Mouse (Mus musculus): ENCODE results near the gene Lama2. TPM values are rescaled to one million over a fixed set of nuclear protein-coding genes. Genes with fewer than 3 reads are reported as not detected.
"Not testable (repeated sequence)": the region's sequence is repeated elsewhere in the genome, so short reads cannot be mapped to it uniquely, and the experiment has no call there.

Gene Lama2
- total RNA-seq, 2 experiments from 2014 or later, result 128 to 140 TPM

DNA sequence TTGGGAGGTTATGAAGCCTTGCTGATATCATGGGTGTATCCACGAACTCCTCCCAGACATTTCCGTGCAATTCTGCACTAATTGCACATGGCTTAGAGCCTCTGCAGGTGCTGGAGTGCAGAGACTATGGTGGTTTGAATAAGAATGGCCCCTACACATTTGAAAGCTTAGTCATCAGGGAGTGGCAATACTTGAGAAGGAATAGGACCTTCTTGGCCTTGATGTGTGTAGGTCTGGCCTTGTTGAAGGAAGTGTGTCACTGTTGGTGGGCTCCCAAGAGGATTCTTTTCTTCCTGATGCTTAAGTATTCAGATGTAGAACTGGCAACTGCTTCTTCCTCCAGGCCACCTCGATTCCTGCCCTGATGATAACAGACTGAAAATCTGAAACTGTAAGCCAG lies 661.0 kb downstream of the Lama2 start:
- intact Hi-C loops (cut with DNase I; ENCODE audit: low total_unique reads), result no loop called here
- DNase-seq, result no peak

GRCm38 (mm10) chr10:26950448-26950847 lies 669.1 kb downstream of the Lama2 start:
- no peak for DNase-seq
- intact Hi-C loops (cut with DNase I; ENCODE audit: low total_unique reads), result no loop called here

DNA sequence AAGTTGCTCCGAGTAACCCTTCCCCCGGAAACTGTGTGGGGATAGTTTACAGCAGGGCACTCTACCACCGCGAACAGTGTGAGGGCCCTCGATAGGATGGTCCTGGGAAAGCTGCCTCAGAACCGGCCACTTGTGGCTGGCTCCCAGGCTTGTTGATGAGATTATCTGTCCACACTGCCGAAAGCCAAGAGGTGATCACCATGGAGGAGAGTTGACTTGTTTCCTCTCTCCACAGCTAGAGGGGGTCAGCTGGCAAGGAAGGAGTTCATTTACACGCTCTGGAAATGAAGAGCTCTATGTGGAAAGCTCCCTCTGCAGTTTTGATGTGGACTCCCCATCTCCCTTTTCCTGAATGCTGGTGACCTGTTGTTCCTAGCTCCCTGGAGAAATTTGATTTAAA lies 669.9 kb downstream of the Lama2 start:
- intact Hi-C loops (cut with DNase I; ENCODE audit: low total_unique reads), result no loop called here
- DNase-seq, result no peak

DNA sequence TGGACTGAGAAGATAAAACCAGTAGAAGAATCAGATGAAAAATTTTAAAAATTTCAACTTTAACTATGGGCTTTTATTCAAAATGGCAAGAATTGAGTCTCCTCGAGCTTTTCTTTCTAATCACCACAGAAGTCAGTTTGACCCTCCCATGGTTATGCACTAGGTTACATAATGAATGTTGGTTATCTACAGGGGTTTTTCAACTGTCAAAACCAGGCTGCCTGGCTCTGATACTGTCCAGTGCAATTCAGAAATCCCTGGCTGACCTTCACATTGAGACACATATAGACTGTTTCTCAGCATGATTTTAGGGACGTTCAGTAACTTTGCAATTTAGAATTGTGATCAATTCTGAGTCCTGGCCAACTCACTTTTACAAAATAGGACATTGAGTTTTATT lies 671.2 kb downstream of the Lama2 start:
- intact Hi-C loops (cut with DNase I; ENCODE audit: low total_unique reads), result no loop called here
- no peak for DNase-seq

GRCm38 (mm10) chr10:26939549-26939948 lies 680.0 kb downstream of the Lama2 start:
- intact Hi-C loops (cut with DNase I; ENCODE audit: low total_unique reads), result no loop called here
- no peak for DNase-seq

DNA sequence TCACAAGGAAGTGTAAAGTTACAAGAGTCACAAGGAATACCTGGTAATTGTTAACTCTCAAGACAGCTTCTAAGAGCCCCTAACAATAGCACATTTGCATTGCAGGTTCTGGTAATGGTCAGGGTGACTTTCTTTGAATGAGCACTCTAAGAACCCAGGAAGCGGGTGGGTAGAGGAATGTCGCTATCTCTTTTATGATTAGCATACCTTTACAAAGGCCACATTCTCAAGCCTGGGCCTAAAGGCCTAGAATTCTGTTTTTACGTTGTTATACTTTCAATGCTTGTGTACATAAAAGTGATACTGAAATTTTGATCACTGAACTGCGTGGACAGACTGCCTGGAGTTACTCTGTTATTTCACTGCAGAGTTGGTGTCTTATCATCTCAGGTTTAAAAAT lies 681.1 kb downstream of the Lama2 start:
- intact Hi-C loops (cut with DNase I; ENCODE audit: low total_unique reads); DNase-seq: not testable (repeated sequence)

GRCm38 (mm10) chr10:26936056-26936455 lies 683.5 kb downstream of the Lama2 start:
- intact Hi-C loops (cut with DNase I; ENCODE audit: low total_unique reads); DNase-seq: not testable (repeated sequence)
